Mouse (Mus musculus): ENCODE measurements around the gene Sectm1b. TPM values are rescaled to one million over a fixed set of nuclear protein-coding genes. Genes with fewer than 3 reads are reported as not detected.
"Not testable (repeated sequence)": the region's sequence is repeated elsewhere in the genome, so short reads cannot be mapped to it uniquely, and the experiment has no call there.

Sectm1b gene
- polyA plus RNA-seq, 1 experiment from 2014 or later = not detected

- not testable (repeated sequence) for H3K9ac ChIP-seq; H3K4me1 ChIP-seq (replicated peaks); H3K4me2 ChIP-seq; H3K27me3 ChIP-seq; H3K9me3 ChIP-seq; H3K36me3 ChIP-seq; ATAC-seq (ENCODE audit: low read depth); H3K4me3 ChIP-seq; H3K27ac ChIP-seq (replicated peaks)
- 96% methylated on average over 6 of the region's 6 CpGs for WGBS
Measured at GRCm38 (mm10) chr11:121060401-121061067, 2.8 kb downstream of the Sectm1b start.

- Histone ChIP-seq H3K4me3 (no peak overlapping the region), H3K27ac (replicated peaks) (no peak overlapping the region), H3K36me3 (no peaks in the 10 kb centered on the region), H3K9ac (no peak overlapping the region), H3K4me1 (replicated peaks) (no peaks in the 10 kb centered on the region), H3K9me3 (no peaks in the 10 kb centered on the region), H3K4me2 (no peak overlapping the region), H3K27me3 (no peaks in the 10 kb centered on the region)
- no peak for ATAC-seq (ENCODE audit: low read depth)
- 91% methylated on average over 4 of the region's 4 CpGs for WGBS
Measured at GRCm38 (mm10) chr11:121059471-121059870, 3.9 kb downstream of the Sectm1b start.

GRCm38 (mm10) chr11:121058956-121059355 is 4.4 kb downstream of the Sectm1b start:
- H3K27ac ChIP-seq (replicated peaks) = no peak overlapping the region
- ATAC-seq (ENCODE audit: low read depth) = no peak
- H3K27me3 ChIP-seq = no peaks in the 10 kb centered on the region
- H3K4me3 ChIP-seq = no peak overlapping the region
- H3K9me3 ChIP-seq = no peaks in the 10 kb centered on the region
- no peaks in the 10 kb centered on the region for H3K4me1 ChIP-seq (replicated peaks)
- no peak overlapping the region for H3K9ac ChIP-seq
- no peaks in the 10 kb centered on the region for H3K36me3 ChIP-seq
- 87% methylated on average over 4 of the region's 4 CpGs for WGBS
- no peak overlapping the region for H3K4me2 ChIP-seq

- Histone ChIP-seq H3K9ac (no peak overlapping the region), H3K36me3 (no peaks in the 10 kb centered on the region), H3K4me3 (no peak overlapping the region), H3K9me3 (no peaks in the 10 kb centered on the region), H3K4me2 (no peak overlapping the region), H3K4me1 (replicated peaks) (no peaks in the 10 kb centered on the region), H3K27ac (replicated peaks) (no peak overlapping the region), H3K27me3 (no peaks in the 10 kb centered on the region)
- 85% methylated on average over 5 of the region's 5 CpGs for WGBS
- ATAC-seq (ENCODE audit: low read depth) = no peak
Measured at GRCm38 (mm10) chr11:121058122-121058521, 5.2 kb downstream of the Sectm1b start.

GRCm38 (mm10) chr11:121056536-121057236 is 6.7 kb downstream of the Sectm1b start:
- Histone ChIP-seq H3K27ac (replicated peaks) (no peak overlapping the region), H3K9ac (no peak overlapping the region), H3K36me3 (no peaks in the 10 kb centered on the region), H3K4me1 (replicated peaks) (no peaks in the 10 kb centered on the region), H3K4me2 (no peak overlapping the region), H3K9me3 (no peaks in the 10 kb centered on the region), H3K4me3 (no peak overlapping the region), H3K27me3 (no peaks in the 10 kb centered on the region)
- 73% methylated on average over 7 of the region's 7 CpGs for WGBS
- ATAC-seq (ENCODE audit: low read depth) = no peak

- no peaks in the 10 kb centered on the region for H3K4me1 ChIP-seq (replicated peaks)
- WGBS = 16% methylated on average over 8 of the region's 8 CpGs
- no peaks in the 10 kb centered on the region for H3K36me3 ChIP-seq
- H3K4me2 ChIP-seq = no peak overlapping the region
- H3K9me3 ChIP-seq = no peaks in the 10 kb centered on the region
- peak; percentile 40; the same call in 1 of the 2 replicates for ATAC-seq (ENCODE audit: low read depth)
- H3K4me3 ChIP-seq = no peak overlapping the region
- H3K27me3 ChIP-seq = 0 out of 2 replicates have a peak, but pooled peaks cover 4% of the 10 kb centered on the region
- H3K27ac ChIP-seq (replicated peaks) = no peak overlapping the region
- no peak overlapping the region for H3K9ac ChIP-seq
Measured at GRCm38 (mm10) chr11:121053536-121053935, 9.8 kb downstream of the Sectm1b start.

- Histone ChIP-seq H3K27me3 (0 out of 2 replicates have a peak, but pooled peaks cover 4% of the 10 kb centered on the region), H3K27ac (replicated peaks) (no peak overlapping the region), H3K4me2 (no peak overlapping the region), H3K36me3 (no peaks in the 10 kb centered on the region), H3K4me3 (no peak overlapping the region), H3K9ac (no peak overlapping the region), H3K4me1 (replicated peaks) (no peaks in the 10 kb centered on the region), H3K9me3 (no peaks in the 10 kb centered on the region)
- ATAC-seq (ENCODE audit: low read depth) = no peak
- 77% methylated on average over 4 of the region's 4 CpGs for WGBS
Measured at GRCm38 (mm10) chr11:121052387-121052786, 11.0 kb downstream of the Sectm1b start.

GRCm38 (mm10) chr11:121051793-121052192 is 11.6 kb downstream of the Sectm1b start:
- no peaks in the 10 kb centered on the region for H3K9me3 ChIP-seq
- no peak overlapping the region for H3K4me3 ChIP-seq
- H3K27me3 ChIP-seq = 0 out of 2 replicates have a peak, but pooled peaks cover 4% of the 10 kb centered on the region
- no peak overlapping the region for H3K9ac ChIP-seq
- H3K4me1 ChIP-seq (replicated peaks) = no peaks in the 10 kb centered on the region
- H3K36me3 ChIP-seq = no peaks in the 10 kb centered on the region
- ATAC-seq (ENCODE audit: low read depth) = no peak
- 59% methylated on average over 1 of the region's 1 CpGs for WGBS
- no peak overlapping the region for H3K27ac ChIP-seq (replicated peaks)
- no peak overlapping the region for H3K4me2 ChIP-seq

GRCm38 (mm10) chr11:121049840-121050239 is 13.5 kb downstream of the Sectm1b start:
- no peak for ATAC-seq (ENCODE audit: low read depth)
- H3K4me3 ChIP-seq = no peak overlapping the region
- WGBS = 77% methylated on average over 1 of the region's 1 CpGs

GRCm38 (mm10) chr11:121047826-121048399 is 15.5 kb downstream of the Sectm1b start:
- Histone ChIP-seq H3K27ac (replicated peaks) (no peak overlapping the region), H3K4me3 (no peak overlapping the region), H3K9me3 (no peaks in the 10 kb centered on the region), H3K27me3 (0 out of 2 replicates have a peak, but pooled peaks cover 4% of the 10 kb centered on the region), H3K9ac (no peak overlapping the region), H3K4me1 (replicated peaks) (no peaks in the 10 kb centered on the region), H3K36me3 (no peaks in the 10 kb centered on the region), H3K4me2 (no peak overlapping the region)
- WGBS = 58% methylated on average over 2 of the region's 2 CpGs
- no peak for ATAC-seq (ENCODE audit: low read depth)

More at GRCm38 (mm10) chr11:121049840-121050239, 13.5 kb downstream of the Sectm1b start:
- H3K27ac ChIP-seq (replicated peaks) = no peak overlapping the region
- H3K27me3 ChIP-seq = 0 out of 2 replicates have a peak, but pooled peaks cover 4% of the 10 kb centered on the region
- no peak overlapping the region for H3K4me2 ChIP-seq
- H3K9ac ChIP-seq = no peak overlapping the region
- H3K36me3 ChIP-seq = no peaks in the 10 kb centered on the region
- H3K4me1 ChIP-seq (replicated peaks) = no peaks in the 10 kb centered on the region
- H3K9me3 ChIP-seq = no peaks in the 10 kb centered on the region

- 0 out of 2 replicates have a peak, but pooled peaks cover 4% of the 10 kb centered on the region for H3K27me3 ChIP-seq
- no peaks in the 10 kb centered on the region for H3K9me3 ChIP-seq
- no peak overlapping the region for H3K27ac ChIP-seq (replicated peaks)
- no peak overlapping the region for H3K4me3 ChIP-seq
- no peak for ATAC-seq (ENCODE audit: low read depth)
- no peak overlapping the region for H3K4me2 ChIP-seq
- WGBS = 46% methylated on average over 1 of the region's 1 CpGs
- no peaks in the 10 kb centered on the region for H3K4me1 ChIP-seq (replicated peaks)
- H3K9ac ChIP-seq = no peak overlapping the region
- no peaks in the 10 kb centered on the region for H3K36me3 ChIP-seq
Measured at GRCm38 (mm10) chr11:121045286-121045685, 18.1 kb downstream of the Sectm1b start.

GRCm38 (mm10) chr11:121043025-121043424 is 20.3 kb downstream of the Sectm1b start:
- H3K27ac ChIP-seq (replicated peaks); H3K4me3 ChIP-seq; H3K9me3 ChIP-seq; H3K9ac ChIP-seq; H3K27me3 ChIP-seq; H3K36me3 ChIP-seq; ATAC-seq (ENCODE audit: low read depth); H3K4me1 ChIP-seq (replicated peaks); H3K4me2 ChIP-seq: not testable (repeated sequence)
- 52% methylated on average over 1 of the region's 1 CpGs for WGBS
